In genomic region chr13:104816635-104817571, GRCm38 (mm10) we compare ENCODE assay signal across 7 mouse cellular contexts. TPM values are rescaled to one million over a fixed set of nuclear protein-coding genes. Genes with fewer than 3 reads are reported as not detected.
DNase-seq lines count a peak whose midpoint lies in the region; ATAC-seq lines count a peak whose summit lies in the region.

TSS of gene Cwc27 (minus strand) at chr13:104817142.

- peak within 1 kb of the TSS; percentile 73 for H3K4me3 ChIP-seq in embryonic facial prominence, embryonic 11.5 days (ENCODE audit: low read depth, low read length)
- H3K4me3 ChIP-seq in limb, embryonic 11.5 days (ENCODE audit: low read depth, low read length), result peak within 1 kb of the TSS; percentile 77
- H3K4me3 ChIP-seq in midbrain, embryonic 14.5 days (replicated peaks; ENCODE audit: low read depth, low read length), result peak within 1 kb of the TSS; percentile 81

- no peaks in the 10 kb centered on the region for H3K9me3 ChIP-seq in embryonic facial prominence, embryonic 11.5 days (replicated peaks; ENCODE audit: control insufficient read depth, low read length)
- H3K9me3 ChIP-seq in limb, embryonic 11.5 days (ENCODE audit: control insufficient read depth, low read length), result no peaks in the 10 kb centered on the region
- H3K9me3 ChIP-seq in midbrain, embryonic 14.5 days (ENCODE audit: control insufficient read depth, low read length), result no peaks in the 10 kb centered on the region

- H3K27ac ChIP-seq in embryonic facial prominence, embryonic 11.5 days (replicated peaks; ENCODE audit: low read depth, low read length), result peak within 1 kb of the TSS; percentile 57
- H3K27ac ChIP-seq in limb, embryonic 11.5 days (replicated peaks; ENCODE audit: low read depth, low read length), result no peak within 1 kb of the TSS; the same call in 1 of the 2 replicates
- peak within 1 kb of the TSS; percentile 81 for H3K27ac ChIP-seq in midbrain, embryonic 14.5 days (replicated peaks; ENCODE audit: low read depth, low read length)

- peak within 1 kb of the TSS; percentile 90 for H3K9ac ChIP-seq in embryonic facial prominence, embryonic 11.5 days (replicated peaks; ENCODE audit: low read length)
- peak within 1 kb of the TSS; percentile 85 for H3K9ac ChIP-seq in limb, embryonic 11.5 days (ENCODE audit: low read length)
- peak within 1 kb of the TSS; percentile 85 for H3K9ac ChIP-seq in midbrain, embryonic 14.5 days (replicated peaks; ENCODE audit: low read length)

- no peaks in the 10 kb centered on the region for H3K36me3 ChIP-seq in embryonic facial prominence, embryonic 11.5 days (replicated peaks; ENCODE audit: control insufficient read depth, insufficient read depth, low read depth, low read length)
- H3K36me3 ChIP-seq in limb, embryonic 11.5 days (ENCODE audit: control insufficient read depth, insufficient read depth, low read length), result no peaks in the 10 kb centered on the region
- H3K36me3 ChIP-seq in midbrain, embryonic 14.5 days (ENCODE audit: control insufficient read depth, insufficient read depth, low read length), result 0 out of 2 replicates have a peak, but pooled peaks cover 4% of the 10 kb centered on the region

- peak within 1 kb of the TSS; percentile 65 for H3K4me2 ChIP-seq in embryonic facial prominence, embryonic 11.5 days (ENCODE audit: low read depth, low read length)
- H3K4me2 ChIP-seq in limb, embryonic 11.5 days (ENCODE audit: low read depth, severe bottlenecking), result peak within 1 kb of the TSS; percentile 64
- peak within 1 kb of the TSS; percentile 76 for H3K4me2 ChIP-seq in midbrain, embryonic 14.5 days (ENCODE audit: low read length)

- under 1% methylated on average over 50 of the region's 50 CpGs for WGBS in embryonic facial prominence, embryonic 11.5 days
- under 1% methylated on average over 50 of the region's 50 CpGs for WGBS in limb, embryonic 11.5 days
- under 1% methylated on average over 50 of the region's 50 CpGs for WGBS in midbrain, embryonic 14.5 days

- DNase-seq in adrenal gland, postnatal 14 days, result peak; percentile 85
- DNase-seq in embryonic facial prominence, embryonic 11.5 days (ENCODE audit: low spot score), result peak; percentile 88
- peak; percentile 98 for DNase-seq in heart, adult 11 months
- peak; percentile 90 for DNase-seq in kidney, adult 18-20 months
- peak; percentile 88 for DNase-seq in limb, embryonic 11.5 days (ENCODE audit: low spot score)
- peak; percentile 91 for DNase-seq in midbrain, embryonic 14.5 days
- DNase-seq in spleen, adult 18-20 months, result peak; percentile 63 to 78

- no peaks in the 10 kb centered on the region for H3K27me3 ChIP-seq in embryonic facial prominence, embryonic 11.5 days (ENCODE audit: control insufficient read depth, insufficient read depth, low read length)
- no peaks in the 10 kb centered on the region for H3K27me3 ChIP-seq in limb, embryonic 11.5 days (ENCODE audit: control insufficient read depth, insufficient read depth, low read length)
- H3K27me3 ChIP-seq in midbrain, embryonic 14.5 days (ENCODE audit: control insufficient read depth, insufficient read depth, low read length), result no peaks in the 10 kb centered on the region

- H3K4me1 ChIP-seq in embryonic facial prominence, embryonic 11.5 days (ENCODE audit: control insufficient read depth, insufficient read depth, low read length), result no peaks in the 10 kb centered on the region
- H3K4me1 ChIP-seq in limb, embryonic 11.5 days (ENCODE audit: control insufficient read depth, insufficient read depth, low read length), result no peaks in the 10 kb centered on the region
- peaks cover 16% of the 10 kb centered on the region for H3K4me1 ChIP-seq in midbrain, embryonic 14.5 days (ENCODE audit: control insufficient read depth, insufficient read depth, low read length)

- ATAC-seq in embryonic facial prominence, embryonic 11.5 days (replicated peaks; ENCODE audit: insufficient number of reproducible peaks, low FRiP score, low TSS enrichment, low read depth), result peak; percentile 96
- ATAC-seq in limb, embryonic 11.5 days (ENCODE audit: insufficient number of reproducible peaks, low FRiP score, low TSS enrichment, low read depth), result peak; percentile 97
- peak; percentile 96 for ATAC-seq in midbrain, embryonic 14.5 days (ENCODE audit: low FRiP score, low TSS enrichment)

RNA-seq across cellular contexts. Expression of gene Cwc27, which starts in this region (rescaled TPM):
- total RNA-seq in adrenal gland, postnatal 14 days (2021), result 15.0 and 19.4 TPM in 2 replicates
- polyA plus RNA-seq in embryonic facial prominence, embryonic 11.5 days (2014; fragmentation: Nextera tagmentation; extraction: Ambion mirVana), result 32.8 and 34.0 TPM in 2 replicates
- polyA plus RNA-seq in limb, embryonic 11.5 days (2014; fragmentation: Nextera tagmentation; extraction: Ambion mirVana), result 32.2 and 35.2 TPM in 2 replicates
- 24.0 and 26.5 TPM in 2 replicates for polyA plus RNA-seq in midbrain, embryonic 14.5 days (2014; fragmentation: Nextera tagmentation; extraction: Ambion mirVana)
